Mouse (Mus musculus) adrenal gland, postnatal 10 days (tissue): ENCODE measurements at regions not wholly inside any gene's neighbourhood (a gene's known extent, or its start where the extent isn't known, plus 50 kb on each side); places are given as distances from the start of the nearest gene placed in this dataset.

Experiments
- DNase-seq: peaks from one replicate; pipeline ENCODE4 v3.0.0; 2021; ENCODE audit warnings: mixed read lengths

DNA sequence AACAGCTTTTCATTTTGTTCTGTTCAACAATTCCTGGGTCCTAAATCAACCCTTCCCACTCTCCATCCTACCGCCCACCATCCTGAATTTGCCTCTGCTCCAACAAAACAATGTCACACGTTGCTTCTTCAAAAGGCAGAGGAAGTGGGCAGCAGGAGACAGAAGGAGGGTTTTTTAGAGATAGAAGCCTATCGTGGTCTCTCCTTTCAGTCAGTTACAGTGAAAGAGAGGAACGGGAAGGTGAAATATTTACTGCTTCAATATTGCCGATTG lies 181.7 kb downstream of the Rdh14 start:
- no peak for DNase-seq

DNA sequence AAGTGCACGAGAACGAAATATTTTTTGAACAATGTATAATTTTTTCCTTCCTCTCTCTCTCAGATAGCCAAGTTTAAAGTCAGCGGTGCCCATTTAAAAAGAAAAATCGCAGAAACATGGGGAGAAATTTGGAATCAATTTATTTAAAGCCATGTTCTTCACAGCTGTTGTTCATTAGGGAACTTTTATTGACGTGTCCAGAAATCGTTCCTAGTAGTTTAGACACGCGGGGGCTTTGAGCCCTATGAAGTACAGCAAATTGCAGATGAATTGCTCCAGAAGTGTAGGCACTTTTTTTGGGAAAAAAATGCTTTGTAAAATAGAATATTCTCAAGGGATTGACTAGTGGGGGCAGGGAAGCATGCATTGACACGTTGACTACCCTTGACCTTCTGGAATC lies 182.8 kb downstream of the Rdh14 start:
- DNase-seq = no peak

DNA sequence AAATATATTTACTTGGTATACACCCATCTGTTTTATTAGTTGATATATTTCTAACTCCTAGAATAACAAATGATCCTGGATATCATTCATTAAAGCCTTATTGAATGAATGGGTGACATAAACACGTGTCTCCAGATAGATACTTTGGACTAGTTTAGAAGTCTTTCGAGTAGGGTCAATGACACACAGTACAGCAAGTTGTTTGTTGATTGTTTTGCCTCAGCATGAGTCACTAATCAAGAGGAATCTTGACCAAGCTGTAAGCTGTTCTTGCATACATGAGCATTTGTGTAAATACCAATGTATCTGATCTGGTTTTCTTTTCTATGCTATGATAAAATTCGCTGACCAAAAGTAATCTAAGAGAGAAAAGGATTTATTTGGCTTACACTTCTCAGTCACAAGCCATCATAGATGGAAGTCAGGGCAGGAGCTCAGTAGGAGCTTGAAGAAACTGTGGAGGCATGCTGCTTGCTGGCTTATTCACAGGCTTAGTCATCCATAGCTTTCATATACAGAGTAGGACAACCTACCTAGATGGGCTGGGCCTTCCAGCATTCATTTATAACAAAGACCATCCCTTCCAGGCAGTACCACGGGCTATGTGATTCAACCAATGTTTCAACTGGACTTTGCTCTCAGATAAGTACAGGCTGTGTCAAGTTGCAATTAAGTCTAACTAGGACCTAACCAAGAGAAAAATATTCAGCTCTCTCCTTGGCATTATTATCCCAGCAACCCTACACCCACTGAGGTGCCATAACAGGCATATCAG lies 192.5 kb downstream of the Rdh14 start:
- no peak for DNase-seq

DNA sequence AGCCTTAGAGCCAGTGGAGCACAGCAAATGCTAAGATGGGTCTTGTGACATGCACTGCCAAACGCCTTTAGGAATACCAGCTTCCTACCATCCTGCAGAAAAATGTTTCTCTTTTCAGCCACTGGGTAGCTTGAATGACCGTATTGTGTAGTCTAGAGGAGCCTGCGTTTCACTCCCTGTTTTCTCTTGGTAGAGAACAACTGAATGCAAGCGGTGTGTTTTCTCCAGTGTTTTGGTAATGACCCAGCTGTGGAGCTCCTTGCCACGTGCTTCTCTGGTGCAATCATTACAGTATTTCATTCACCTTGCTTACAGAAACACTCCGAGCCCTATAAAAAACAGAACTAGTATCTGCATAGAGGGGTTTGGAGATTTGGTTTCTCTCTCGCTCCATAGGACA lies 193.5 kb downstream of the Rdh14 start:
- peak; percentile 12 for DNase-seq

DNA sequence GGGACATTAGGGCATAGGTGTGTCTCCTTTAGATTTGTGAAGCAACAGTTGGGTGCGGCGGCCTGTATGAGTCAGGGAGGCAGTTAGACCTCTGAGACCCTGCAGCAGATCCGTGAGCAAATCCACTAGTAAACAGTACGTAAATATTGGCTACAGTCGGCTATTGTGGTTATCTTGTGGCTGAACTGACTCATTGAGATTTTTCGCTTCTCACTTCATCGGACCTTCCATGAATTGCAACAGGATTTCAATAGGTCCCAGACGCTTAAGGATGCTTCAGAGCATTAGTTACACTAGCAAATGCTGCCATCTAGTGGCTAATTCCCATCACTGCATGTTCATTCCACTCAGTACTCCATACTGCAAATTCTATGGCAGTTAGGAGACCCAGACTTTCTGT lies 199.0 kb downstream of the Rdh14 start:
- peak; percentile 74 for DNase-seq

DNA sequence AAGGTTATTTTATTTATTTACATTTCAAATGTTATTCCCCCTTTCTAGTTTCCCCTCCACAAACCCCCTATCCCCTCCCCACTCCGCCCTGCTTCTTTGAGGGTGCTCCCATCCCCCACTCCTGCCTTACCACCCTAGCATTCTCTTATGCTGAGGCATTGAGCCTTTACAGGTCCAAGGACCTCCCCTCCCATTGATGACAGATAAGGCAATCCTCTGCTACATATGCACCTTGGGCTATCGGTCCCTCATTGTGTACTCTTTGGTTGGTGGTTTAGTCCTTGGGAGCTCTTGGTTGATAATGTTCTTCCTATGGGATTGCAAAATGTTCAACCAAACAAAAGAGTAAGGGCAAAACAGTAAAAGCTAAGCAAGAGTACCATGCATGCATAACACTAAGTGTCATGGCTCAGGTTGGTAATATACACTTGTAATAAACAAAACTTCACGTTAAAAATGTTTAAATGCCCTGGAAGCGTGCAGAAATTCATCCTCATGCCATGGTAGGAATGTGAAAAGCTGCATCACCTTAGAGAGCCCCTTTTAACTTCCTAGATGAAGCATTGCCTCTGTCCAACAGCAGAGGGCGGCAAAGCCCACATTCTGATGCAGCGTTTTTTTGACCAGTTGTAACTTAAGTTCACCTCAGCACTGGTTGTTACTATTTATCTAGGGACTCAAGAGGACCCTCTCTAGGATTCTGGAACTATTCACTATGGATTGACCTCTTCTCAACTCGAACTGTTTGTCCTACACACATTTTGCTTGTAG lies 207.6 kb downstream of the Rdh14 start:
- DNase-seq = peak; percentile 73

DNA sequence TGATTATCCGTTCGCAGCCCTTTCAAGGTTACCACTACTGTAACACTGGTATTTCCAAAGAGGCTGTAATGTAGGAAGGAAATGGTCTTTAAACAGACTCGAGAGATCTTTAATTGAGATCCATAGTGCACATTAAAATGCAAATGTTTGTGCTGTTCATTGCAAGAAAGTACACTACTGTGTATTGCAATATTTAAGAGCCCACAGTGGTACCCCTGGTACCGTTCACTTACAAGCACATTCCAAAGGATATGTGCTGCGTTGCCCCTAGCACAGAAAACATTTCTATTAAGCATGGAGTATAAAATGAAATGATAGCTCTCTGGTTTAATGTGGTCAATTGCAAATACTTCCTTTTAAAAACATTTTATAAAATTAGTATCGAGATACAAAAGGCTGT lies 209.5 kb downstream of the Rdh14 start:
- no peak for DNase-seq

DNA sequence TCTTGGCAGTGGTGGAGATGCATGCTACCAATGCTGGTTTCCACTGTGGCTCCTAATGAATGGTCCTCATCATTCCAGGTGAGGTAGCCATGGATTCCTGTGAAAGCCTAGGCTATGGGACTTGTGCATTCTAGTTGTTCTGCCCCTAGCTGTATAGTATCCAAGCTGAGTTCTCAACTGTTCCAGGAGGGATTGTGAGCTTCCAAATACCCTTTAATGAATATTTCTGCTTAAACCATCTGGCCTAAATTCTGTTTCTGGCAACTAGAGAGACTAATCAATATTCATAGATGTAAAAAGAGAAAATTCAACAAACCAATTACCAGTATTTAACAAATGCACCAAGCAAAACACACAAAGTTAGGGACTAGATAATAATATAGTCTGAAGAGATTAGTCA lies 227.7 kb downstream of the Rdh14 start:
- no peak for DNase-seq

DNA sequence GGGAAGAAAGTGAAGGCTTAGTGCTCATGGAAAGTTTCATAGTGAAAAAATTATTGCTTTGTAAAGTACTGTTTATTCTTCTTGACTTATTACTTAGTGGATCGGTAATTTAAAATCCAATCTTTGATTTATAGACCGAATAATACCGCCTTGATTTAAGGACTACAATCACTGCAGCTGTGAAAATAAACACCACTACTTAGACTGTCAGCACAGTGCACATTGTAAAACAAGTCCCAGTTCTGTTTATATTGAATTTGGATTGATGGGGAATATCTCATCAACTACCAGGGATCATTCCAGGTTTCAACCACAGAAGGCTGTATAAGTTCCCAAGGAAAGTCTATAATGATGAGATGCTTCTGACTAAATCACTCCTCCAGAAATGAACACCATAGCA lies 230.0 kb downstream of the Rdh14 start:
- DNase-seq = no peak

DNA sequence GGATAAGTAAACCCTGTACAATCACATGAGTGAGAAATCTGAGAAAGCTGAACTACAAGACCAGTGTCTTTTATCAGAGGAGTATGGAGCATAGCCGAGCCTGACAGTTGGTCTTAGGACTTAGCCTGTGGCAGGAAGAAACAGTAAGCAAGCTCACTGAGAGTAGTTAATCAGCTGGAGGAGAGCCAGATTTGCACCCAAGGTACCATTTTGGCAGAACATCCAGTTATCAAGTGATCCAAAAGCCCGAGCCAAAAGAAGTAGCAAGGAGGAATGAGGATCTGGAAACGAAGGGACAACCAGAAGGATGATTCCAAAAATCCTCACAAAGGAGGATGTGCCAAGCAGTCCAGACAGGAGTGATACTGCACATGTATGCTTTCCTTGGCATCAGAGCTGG lies 248.0 kb downstream of the Rdh14 start:
- DNase-seq = no peak

DNA sequence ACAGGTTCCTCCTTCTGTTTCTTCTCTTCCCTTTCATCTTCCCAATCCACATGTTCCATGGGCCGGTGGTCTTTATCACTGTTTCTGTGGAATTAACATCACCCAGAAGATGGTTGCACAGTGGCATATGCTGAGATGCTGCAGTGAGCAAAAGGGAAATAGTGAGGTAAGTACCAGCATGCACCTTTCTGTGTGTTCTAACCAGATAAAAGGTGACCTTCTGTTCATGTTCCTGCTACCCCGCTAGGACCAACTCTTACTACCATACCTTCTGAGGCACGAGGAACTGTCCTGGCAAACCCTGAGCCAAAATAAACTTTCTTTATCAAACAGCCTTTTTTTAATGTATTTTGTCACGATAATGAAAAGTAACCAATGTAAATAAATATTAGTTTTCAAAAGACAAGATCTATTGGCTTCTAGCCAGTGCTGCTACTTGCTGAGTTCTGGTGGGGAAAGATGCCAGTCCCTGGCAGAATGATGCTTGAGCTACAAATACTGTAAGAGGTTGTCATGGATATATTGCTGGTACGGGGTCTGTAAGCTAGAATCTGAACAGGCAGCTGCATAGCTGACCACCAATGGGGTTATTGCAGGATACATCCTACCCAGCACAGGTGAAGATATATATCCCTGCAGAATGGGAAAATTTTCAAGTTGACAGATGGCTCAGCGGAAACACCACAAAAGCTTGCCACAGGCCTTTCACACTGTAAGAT lies 264.1 kb downstream of the Rdh14 start:
- DNase-seq = no peak

DNA sequence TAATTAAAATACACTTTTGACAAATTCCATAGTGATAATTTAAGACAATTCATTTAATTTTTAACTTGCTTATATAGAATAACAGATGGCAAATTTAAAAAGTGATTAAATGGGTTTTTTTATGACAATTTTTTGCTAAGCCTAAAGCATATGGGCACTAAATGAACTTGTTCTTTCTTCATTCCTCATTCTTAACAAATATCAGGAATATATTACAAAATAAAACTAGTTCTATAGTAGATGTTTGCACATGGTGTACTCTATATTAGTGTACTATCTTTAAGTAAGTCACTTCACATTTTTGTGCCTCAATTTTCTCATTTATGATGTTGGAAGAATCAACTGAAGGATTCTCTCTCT lies 264.6 kb downstream of the Rdh14 start:
- DNase-seq = no peak

DNA sequence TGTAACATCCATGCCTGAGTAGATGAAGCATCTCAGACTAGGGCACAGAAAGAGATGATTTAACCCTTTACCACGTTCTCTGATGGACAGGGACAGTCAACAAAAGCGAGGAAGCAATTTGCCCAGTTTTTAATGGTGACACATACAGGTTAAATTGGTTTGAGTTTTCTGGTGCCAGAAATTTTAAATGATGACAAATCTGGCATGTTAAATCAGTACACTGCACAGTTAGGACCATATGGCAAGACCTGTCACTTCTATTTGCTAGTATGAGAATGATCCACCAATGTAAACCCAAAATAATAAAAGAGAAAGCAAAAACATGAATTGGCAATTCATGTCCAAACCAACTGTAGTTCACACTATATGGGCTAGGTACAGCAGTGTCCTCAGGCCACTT lies 268.3 kb downstream of the Rdh14 start:
- no peak for DNase-seq

DNA sequence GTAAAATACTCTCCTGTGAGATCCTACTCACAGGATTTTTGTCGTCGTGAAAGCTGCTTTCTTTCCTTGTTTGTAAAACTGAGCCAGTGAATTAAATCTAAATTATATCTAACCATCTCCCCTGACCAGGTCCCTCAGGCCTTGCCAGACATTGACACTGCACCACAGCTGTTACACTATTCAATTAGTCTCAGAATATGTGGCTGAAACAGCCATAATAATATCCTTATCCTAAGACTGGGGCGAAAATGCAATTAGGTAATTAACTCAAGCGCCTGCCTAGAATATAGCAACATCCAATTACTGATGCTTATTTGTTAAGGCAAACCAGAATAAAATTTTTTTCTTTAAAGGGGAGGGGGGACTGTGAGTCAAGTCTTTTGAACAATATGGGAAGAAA lies 296.2 kb downstream of the Rdh14 start:
- no peak for DNase-seq
